Mouse (Mus musculus) heart, embryonic 16.5 days (tissue): ENCODE data around the gene Gata1. TPM values are rescaled to one million over a fixed set of nuclear protein-coding genes. Genes with fewer than 3 reads are reported as not detected.

Experiments
- ATAC-seq: fragments of 200-750 bp; cut with Nextera tagmentation; replicated peaks from 2 replicates; pipeline ENCODE4 v1.8.0; 2017; ENCODE audit warnings: moderate number of reproducible peaks; ENCODE audit not compliant: insufficient read depth, low FRiP score; ENCODE audit errors: extremely low read depth
- H3K27ac ChIP-seq: fragments of 300-500 bp; sonication (generic); 2 replicates; pipeline ENCODE4 v1.5.1; 2014; ENCODE audit warnings: mild to moderate bottlenecking, low read length, control low read depth, moderate library complexity
- H3K27me3 ChIP-seq: fragments of 300-500 bp; sonication (generic); 2 replicates; pipeline ENCODE4 v1.6.1; 2014; ENCODE audit warnings: low read length, mixed read lengths; ENCODE audit not compliant: control insufficient read depth, insufficient read depth
- H3K36me3 ChIP-seq: fragments of 300-500 bp; sonication (generic); 2 replicates; pipeline ENCODE4 v1.6.1; 2014; ENCODE audit not compliant: control insufficient read depth, insufficient read depth
- H3K4me1 ChIP-seq: fragments of 300-500 bp; sonication (generic); 2 replicates; pipeline ENCODE4 v1.6.1; 2014; ENCODE audit warnings: low read length, mixed read lengths; ENCODE audit not compliant: control insufficient read depth, insufficient read depth
- H3K4me2 ChIP-seq: fragments of 300-500 bp; sonication (generic); 2 replicates; pipeline ENCODE4 v1.6.1; 2014; ENCODE audit warnings: low read depth, mild to moderate bottlenecking, control low read depth, low read length
- H3K4me3 ChIP-seq: fragments of 300-500 bp; sonication (generic); 2 replicates; pipeline ENCODE4 v1.5.1; 2014; ENCODE audit warnings: mild to moderate bottlenecking, control low read depth, low read length
- H3K9ac ChIP-seq: fragments of 300-500 bp; sonication (generic); 2 replicates; pipeline ENCODE4 v1.6.1; 2014; ENCODE audit warnings: low read length, control low read depth
- H3K9me3 ChIP-seq: fragments of 300-500 bp; sonication (generic); replicated peaks from 2 replicates; pipeline ENCODE4 v1.6.1; 2016; ENCODE audit warnings: low read length; ENCODE audit not compliant: control insufficient read depth
- WGBS: fragments of 180-500 bp; shearing (Covaris S2); extraction: QIAGEN DNeasy Blood & Tissue Kit; methylation state at CpG from one replicate; pipeline ENCODE4 v1.1.7; 2014; 5-methylcytosine and 5-hydroxymethylcytosine counted together
- polyA plus RNA-seq: library from polyadenylated mRNA; unstranded; fragments of >200 nt; fragmentation: Nextera tagmentation; extraction: Ambion mirVana; gene quantifications from 2 replicates; pipeline ENCODE4 v1.2.1, GENCODE M21; 2015

The Gata1 gene
- polyA plus RNA-seq, 1 experiment from 2014 or later: 1.1 TPM

DNA sequence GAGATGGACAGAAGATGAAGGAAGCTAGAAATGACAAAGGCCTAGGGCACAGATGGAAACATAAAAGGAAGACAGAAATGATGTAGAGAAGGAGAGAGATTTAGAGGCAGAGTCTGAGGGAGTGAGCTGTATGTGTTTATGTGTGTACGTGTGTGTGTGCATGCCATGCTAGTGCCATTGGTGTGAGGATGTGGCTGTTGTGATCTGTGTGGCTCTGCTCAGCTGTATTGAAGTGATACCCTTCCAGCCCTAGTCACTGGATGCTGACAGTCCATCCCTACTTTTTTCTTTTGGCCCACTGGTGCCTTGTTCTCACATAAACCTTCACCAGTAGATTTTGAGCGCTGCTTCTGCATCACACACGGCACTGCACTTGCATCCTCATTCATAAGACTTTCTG lies 9.0 kb downstream of the Gata1 start:
- no peak for ATAC-seq

DNA sequence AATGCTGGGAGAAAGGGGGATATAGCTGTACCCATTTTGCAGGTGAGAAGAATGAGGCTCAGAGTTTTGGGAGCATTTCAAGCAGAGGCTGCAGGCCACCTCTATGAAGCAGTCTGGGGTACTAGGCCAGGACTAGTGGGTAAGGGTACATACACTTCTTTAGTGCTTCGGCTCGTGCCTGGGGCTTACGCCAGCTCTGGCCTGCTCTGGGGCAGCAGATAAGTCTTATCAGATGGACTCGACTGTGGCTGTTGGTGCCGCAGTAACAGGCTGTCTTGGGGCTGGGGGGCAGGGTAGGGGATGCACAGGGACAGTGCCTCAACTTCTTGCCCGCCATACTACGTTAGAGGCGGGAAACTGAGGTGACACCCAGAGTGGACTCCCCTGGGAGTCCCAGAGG lies 9.6 kb downstream of the Gata1 start:
- no peak for ATAC-seq

More for the DNA sequence above, 9.0 kb downstream of the Gata1 start:
- Histone ChIP-seq H3K4me3 (no peak overlapping the region), H3K36me3 (no peaks in the 10 kb centered on the region), H3K27me3 (no peaks in the 10 kb centered on the region), H3K9ac (no peak overlapping the region), H3K9me3 (no peaks in the 10 kb centered on the region), H3K4me1 (peaks cover 2% of the 10 kb centered on the region; the same call in 1 of the 2 replicates), H3K4me2 (no peak overlapping the region), H3K27ac (no peak overlapping the region)
- 82% methylated on average over 3 of the region's 3 CpGs for WGBS

DNA sequence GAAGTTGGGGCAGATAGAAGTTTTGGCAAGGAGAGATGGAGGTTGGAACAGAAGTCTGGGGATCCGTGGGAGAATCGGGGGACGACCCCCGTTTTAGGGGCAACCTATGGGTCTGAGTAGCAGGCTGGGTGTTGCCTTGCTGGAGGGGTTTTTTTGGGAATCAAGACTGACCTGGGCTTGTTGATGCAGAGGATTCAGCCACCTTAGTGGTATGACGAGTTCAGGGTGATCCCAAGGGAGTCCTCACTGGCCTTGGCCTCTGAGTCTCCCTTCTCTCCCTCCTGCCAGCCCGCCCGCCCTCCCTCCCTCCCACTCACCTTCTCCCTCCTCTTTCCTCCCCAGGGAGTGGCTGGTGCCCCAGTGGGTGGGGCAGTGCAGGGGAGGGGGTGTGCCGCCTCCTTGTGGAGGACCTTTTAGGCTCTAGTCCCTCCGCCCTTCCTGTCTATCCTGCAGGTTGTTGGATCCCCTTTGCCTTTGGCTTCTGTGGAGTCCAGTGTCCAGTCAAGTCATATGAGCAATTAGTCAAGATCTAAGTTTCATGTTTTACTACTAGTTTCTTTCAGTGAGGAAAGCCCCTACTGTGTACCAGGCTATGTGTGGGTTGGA lies 10.2 kb downstream of the Gata1 start:
- Histone ChIP-seq H3K4me1 (peaks cover 2% of the 10 kb centered on the region; the same call in 1 of the 2 replicates), H3K27me3 (no peaks in the 10 kb centered on the region), H3K4me2 (no peak overlapping the region), H3K9me3 (no peaks in the 10 kb centered on the region), H3K27ac (no peak overlapping the region), H3K4me3 (no peak overlapping the region), H3K9ac (no peak overlapping the region), H3K36me3 (no peaks in the 10 kb centered on the region)
- 70% methylated on average over 8 of the region's 9 CpGs for WGBS
- no peak for ATAC-seq

More for the DNA sequence above, 9.6 kb downstream of the Gata1 start:
- Histone ChIP-seq H3K27ac (no peak overlapping the region), H3K27me3 (no peaks in the 10 kb centered on the region), H3K4me2 (no peak overlapping the region), H3K36me3 (no peaks in the 10 kb centered on the region), H3K9me3 (no peaks in the 10 kb centered on the region), H3K4me1 (peaks cover 2% of the 10 kb centered on the region; the same call in 1 of the 2 replicates), H3K9ac (no peak overlapping the region), H3K4me3 (no peak overlapping the region)
- WGBS: 55% methylated on average over 8 of the region's 8 CpGs

DNA sequence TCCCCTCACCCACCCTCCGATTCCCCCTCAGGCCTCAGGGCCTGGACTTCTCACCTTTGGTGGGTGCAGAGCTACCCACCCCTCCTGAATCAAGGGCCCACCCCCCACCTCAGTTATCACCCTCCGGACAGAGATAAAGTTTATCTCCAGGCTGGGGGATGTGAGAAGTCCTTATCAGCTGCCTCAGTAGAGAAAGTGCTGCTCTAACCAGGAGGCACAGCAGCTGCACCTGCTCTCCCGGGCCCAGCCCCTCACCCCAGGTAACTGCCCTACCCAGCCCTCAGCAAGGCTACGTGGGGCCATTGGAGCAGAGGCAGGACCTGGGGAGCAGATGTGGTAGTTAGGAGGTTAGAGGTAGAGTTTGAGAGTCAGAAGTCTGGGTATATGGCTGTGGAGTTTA lies 11.7 kb downstream of the Gata1 start:
- Histone ChIP-seq H3K9me3 (no peaks in the 10 kb centered on the region), H3K4me3 (no peak overlapping the region), H3K36me3 (no peaks in the 10 kb centered on the region), H3K27ac (no peak overlapping the region), H3K9ac (no peak overlapping the region), H3K4me1 (peaks cover 2% of the 10 kb centered on the region; the same call in 1 of the 2 replicates), H3K27me3 (no peaks in the 10 kb centered on the region), H3K4me2 (no peak overlapping the region)
- no peak for ATAC-seq
- WGBS: 40% methylated on average over 4 of the region's 4 CpGs

DNA sequence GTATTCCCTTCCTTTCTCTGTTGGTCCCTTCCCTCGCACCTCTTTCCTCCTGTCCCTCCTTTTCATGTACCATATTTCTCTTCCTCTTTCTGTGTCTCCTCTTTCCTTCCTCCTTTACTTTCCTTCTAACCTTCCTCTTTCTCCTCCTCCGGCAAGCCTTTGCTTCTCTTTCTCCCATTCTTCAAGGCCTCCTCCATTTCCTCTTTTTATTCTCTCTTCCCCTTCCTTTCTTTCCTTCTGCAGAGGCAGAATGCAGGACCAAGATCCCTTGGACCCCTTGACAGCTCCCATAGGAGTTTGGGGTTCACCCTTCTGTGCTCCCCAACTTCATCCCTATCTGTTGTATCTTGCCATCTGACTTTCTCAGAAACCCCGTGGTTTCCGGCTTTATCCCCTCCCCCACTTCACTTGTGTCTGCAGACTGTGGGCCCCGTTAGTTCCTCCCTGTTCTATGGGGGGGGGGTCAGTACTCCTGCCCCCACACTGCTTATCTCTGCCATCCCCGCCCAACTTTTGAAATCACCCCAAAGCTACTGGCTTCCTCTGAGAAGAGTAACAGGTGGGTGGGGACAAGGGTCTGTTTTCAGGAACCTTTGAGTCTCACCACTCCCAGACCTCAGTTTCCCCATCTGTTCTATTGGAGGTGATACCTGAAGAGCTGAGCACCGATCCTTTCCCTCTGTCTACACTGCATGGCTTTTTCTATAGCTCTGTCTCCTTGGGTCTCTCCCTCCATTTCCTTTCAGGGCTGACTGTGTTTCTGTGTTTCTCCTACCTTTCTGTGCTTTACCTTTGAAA lies 13.8 kb downstream of the Gata1 start:
- H3K9ac ChIP-seq: no peak overlapping the region
- no peaks in the 10 kb centered on the region for H3K9me3 ChIP-seq
- H3K36me3 ChIP-seq: no peaks in the 10 kb centered on the region
- no peak overlapping the region for H3K4me2 ChIP-seq
- no peaks in the 10 kb centered on the region for H3K27me3 ChIP-seq
- H3K27ac ChIP-seq: no peak overlapping the region
- ATAC-seq: no peak
- WGBS: 55% methylated on average over 7 of the region's 7 CpGs
- H3K4me3 ChIP-seq: no peak overlapping the region
- H3K4me1 ChIP-seq: no peaks in the 10 kb centered on the region

DNA sequence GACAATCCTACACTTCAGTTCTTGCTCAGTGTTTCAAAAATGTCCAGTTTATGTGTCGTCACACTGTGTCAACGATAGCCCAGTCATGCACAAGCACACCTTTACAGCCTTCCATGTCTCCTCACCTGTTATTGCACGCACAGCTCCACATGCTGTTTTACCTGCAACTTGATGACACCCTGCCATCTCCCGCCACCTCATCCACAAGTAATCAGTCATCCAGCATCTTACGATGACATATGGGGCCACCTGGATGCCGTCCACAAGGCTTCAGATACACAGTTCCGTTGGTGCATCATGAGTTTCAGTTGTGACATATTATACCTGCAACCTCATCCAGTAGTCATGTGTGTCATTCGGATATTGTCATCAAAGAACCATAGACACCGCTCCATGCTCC lies 19.0 kb downstream of the Gata1 start:
- no peak for ATAC-seq
- no peak overlapping the region for H3K27ac ChIP-seq
- WGBS: 86% methylated on average over 9 of the region's 9 CpGs
- no peaks in the 10 kb centered on the region for H3K36me3 ChIP-seq
- no peaks in the 10 kb centered on the region for H3K9me3 ChIP-seq
- H3K4me1 ChIP-seq: no peaks in the 10 kb centered on the region
- H3K4me3 ChIP-seq: no peak overlapping the region
- H3K4me2 ChIP-seq: no peak overlapping the region
- no peak overlapping the region for H3K9ac ChIP-seq
- H3K27me3 ChIP-seq: no peaks in the 10 kb centered on the region

DNA sequence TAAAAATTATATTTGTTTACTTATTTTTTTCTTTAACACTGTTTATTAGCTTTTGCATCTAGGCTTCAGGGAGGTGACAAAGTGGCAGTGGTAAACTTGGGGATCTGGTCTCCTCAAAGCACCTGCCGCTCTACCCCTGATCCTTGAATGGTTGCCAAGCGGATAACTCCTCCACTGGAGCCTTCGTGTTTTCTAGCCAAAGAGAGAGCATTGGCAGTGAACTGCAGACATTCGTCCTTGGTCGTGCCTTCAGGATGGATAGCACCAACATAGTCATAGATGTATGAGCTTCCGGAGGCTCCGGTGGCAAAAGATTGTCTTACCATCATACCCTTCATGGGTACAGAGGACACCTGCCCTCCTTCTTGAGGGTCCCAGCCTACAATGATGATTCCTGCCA lies 27.8 kb downstream of the Gata1 start:
- Histone ChIP-seq H3K4me2 (no peak overlapping the region), H3K27me3 (no peaks in the 10 kb centered on the region), H3K36me3 (no peaks in the 10 kb centered on the region), H3K27ac (no peak overlapping the region), H3K9me3 (no peaks in the 10 kb centered on the region), H3K4me3 (no peak overlapping the region), H3K9ac (no peak overlapping the region), H3K4me1 (no peaks in the 10 kb centered on the region)
- WGBS: 80% methylated on average over 7 of the region's 7 CpGs
- no peak for ATAC-seq

DNA sequence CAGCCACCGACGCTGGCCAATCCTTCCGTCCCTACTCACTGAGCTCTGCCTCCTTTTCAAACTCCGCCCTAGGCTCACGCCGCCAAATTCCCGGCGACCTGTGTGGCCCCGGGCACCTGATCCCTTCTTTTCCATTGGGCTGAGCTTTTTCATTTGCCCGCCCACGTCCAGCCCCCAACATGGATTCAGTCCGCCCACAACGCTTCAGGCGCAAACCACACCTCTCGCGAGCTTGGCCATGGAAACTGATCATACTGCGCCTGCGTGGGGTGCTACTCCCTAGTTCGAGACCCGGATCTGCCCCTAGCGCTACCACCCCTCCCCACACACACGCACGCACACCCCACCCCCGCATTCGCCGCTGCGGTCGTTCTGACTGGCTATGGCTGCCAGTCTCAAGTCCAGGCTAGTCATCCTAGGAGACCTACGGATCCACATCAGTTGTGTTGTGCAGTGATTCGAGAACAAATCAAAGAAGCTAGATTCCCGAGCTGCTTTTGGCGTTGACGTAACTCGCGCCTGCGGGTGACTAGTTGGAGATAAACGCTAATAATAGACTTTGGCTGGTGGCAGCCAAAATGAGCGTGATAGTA lies 29.9 kb downstream of the Gata1 start:
- Histone ChIP-seq H3K9ac (peak overlapping the region; percentile 72), H3K36me3 (no peaks in the 10 kb centered on the region), H3K27ac (peak overlapping the region; percentile 81), H3K4me2 (peak overlapping the region; percentile 69), H3K27me3 (no peaks in the 10 kb centered on the region), H3K4me1 (no peaks in the 10 kb centered on the region), H3K4me3 (peak overlapping the region; percentile 61), H3K9me3 (no peaks in the 10 kb centered on the region)
- WGBS: 15% methylated on average over 38 of the region's 38 CpGs
- ATAC-seq: peak; percentile 98
